Mouse (Mus musculus): ENCODE results near the gene Capzb.

DNA sequence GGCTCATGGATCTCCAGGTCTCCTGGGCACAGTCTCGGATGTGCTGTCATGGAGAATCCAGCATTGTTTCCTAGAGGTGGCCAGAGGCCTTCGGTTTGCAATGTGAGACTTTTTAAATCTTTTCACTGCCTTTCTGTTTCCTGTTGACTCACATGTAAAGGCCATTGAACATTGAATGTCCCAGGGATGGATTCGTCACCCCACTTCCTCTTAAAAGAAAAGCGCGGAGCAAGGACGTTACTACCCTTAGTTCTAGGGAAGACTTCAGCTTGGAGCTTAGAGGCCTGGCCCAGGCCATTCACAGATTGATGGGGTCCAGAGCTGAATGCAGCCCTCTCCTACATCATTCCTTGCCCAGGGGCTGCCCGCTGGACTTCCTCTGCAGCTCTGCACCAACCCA is 35.2 kb downstream of the Capzb start:
- TF ChIP-seq CTCF (IDR thresholded peaks at IDR 0.05; ENCODE audit: extremely low read depth, insufficient read depth, insufficient read length, insufficient replicate concordance) (no peak), POLR2A (IDR thresholded peaks at IDR 0.05; ENCODE audit: low read depth, low read length) (no peak)

All from spleen, adult 2 months (tissue).